Mouse (Mus musculus) forebrain, postnatal 0 days (tissue): ENCODE measurements at regions not wholly inside any gene's neighbourhood (a gene's known extent, or its start where the extent isn't known, plus 50 kb on each side); places are given as distances from the start of the nearest gene placed in this dataset.

ENCODE experiments used
- ATAC-seq: fragments of 200-750 bp; cut with Nextera tagmentation; 2 replicates; pipeline ENCODE4 v1.8.0; 2017; ENCODE audit warnings: mild to moderate bottlenecking, moderate library complexity
- DNase-seq: peaks from one replicate; pipeline ENCODE4 v3.0.0-alpha.2; 2015
- H3K27ac ChIP-seq: fragments of 300-500 bp; sonication (generic); 2 replicates; pipeline ENCODE4 v1.5.1; 2014; ENCODE audit warnings: low read depth, mild to moderate bottlenecking, antibody characterized with exemption, low read length, moderate library complexity, mixed read lengths
- H3K27me3 ChIP-seq: fragments of 300-500 bp; sonication (generic); 2 replicates; pipeline ENCODE4 v1.6.1; 2014; ENCODE audit warnings: mild to moderate bottlenecking, low read length, mixed read lengths; ENCODE audit not compliant: insufficient read depth
- H3K36me3 ChIP-seq: fragments of 300-500 bp; sonication (generic); 2 replicates; pipeline ENCODE4 v1.6.1; 2014; ENCODE audit warnings: mild to moderate bottlenecking, moderate library complexity; ENCODE audit not compliant: insufficient read depth
- H3K4me1 ChIP-seq: fragments of 300-500 bp; sonication (generic); 2 replicates; pipeline ENCODE4 v1.6.1; 2014; ENCODE audit warnings: antibody characterized with exemption; ENCODE audit not compliant: insufficient read depth
- H3K4me2 ChIP-seq: fragments of 300-500 bp; sonication (generic); 2 replicates; pipeline ENCODE4 v1.6.1; 2014; ENCODE audit warnings: low read depth, mild to moderate bottlenecking, moderate library complexity
- H3K4me3 ChIP-seq: fragments of 300-500 bp; sonication (generic); 2 replicates; pipeline ENCODE4 v1.5.1; 2014; ENCODE audit warnings: low read depth, low read length, mixed read lengths
- H3K9ac ChIP-seq: fragments of 300-500 bp; sonication (generic); 2 replicates; pipeline ENCODE4 v1.6.1; 2014; ENCODE audit warnings: mild to moderate bottlenecking
- H3K9me3 ChIP-seq: fragments of 300-500 bp; sonication (generic); 2 replicates; pipeline ENCODE4 v1.6.1; 2016; ENCODE audit warnings: low read length
- CTCF ChIP-seq: sonication (generic); IDR thresholded peaks from 2 replicates; pipeline ENCODE4 v1.5.1; 2016; ENCODE audit warnings: antibody characterized with exemption, control low read depth, low read depth
- WGBS: fragments of 180-500 bp; shearing (Covaris S2); extraction: QIAGEN DNeasy Blood & Tissue Kit; methylation state at CpG from one replicate; pipeline ENCODE4 v1.1.7; 2014; 5-methylcytosine and 5-hydroxymethylcytosine counted together

DNA sequence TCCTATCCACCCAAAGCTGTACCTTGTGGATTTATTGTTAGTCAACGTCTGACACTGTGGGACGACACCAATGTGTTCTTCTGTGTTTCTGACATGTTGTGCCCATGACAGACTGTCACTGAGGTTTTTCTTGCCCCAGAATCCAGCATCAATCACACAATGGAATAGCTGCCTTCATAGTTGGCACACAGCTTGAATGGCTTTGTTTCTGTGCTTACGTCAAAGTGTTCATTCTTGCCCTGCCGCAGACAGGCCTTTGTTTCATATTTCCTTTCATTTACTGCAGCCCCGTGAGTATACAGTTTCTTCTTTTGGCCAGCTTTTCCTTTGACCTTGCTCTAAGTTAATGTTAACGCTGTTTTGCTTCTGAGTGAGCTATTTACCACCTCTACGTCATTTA lies 78.9 kb upstream of the Dkk2 start:
- Histone ChIP-seq H3K9ac (no peak overlapping the region), H3K9me3 (no peaks in the 10 kb centered on the region), H3K27me3 (no peaks in the 10 kb centered on the region), H3K4me1 (no peaks in the 10 kb centered on the region), H3K4me2 (no peak overlapping the region), H3K4me3 (no peak overlapping the region), H3K27ac (no peak overlapping the region), H3K36me3 (no peaks in the 10 kb centered on the region)
- ATAC-seq (peak; percentile 16; the same call in 1 of the 2 replicates), DNase-seq (no peak)
- WGBS, result 20% methylated on average over 7 of the region's 7 CpGs
- no peak for TF ChIP-seq CTCF

DNA sequence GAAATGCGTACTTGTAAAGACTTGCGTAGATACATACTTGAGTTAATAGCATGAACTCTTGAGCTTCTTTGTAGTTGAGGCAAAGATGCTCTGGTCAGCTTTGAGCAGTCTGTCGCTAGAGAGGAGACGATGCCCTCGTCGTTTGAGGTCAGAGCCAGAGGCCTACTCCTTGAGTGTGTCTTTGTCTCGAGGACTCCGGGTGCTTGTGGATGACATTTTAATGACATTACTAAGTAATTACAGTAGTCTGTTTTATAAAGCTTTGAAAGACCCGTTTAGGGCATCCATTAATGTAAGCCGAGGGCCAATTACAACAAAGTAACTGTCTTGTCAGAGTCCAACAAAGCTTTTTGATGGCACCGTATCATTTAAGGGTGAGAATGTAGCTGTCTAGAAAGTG lies 78.2 kb upstream of the Dkk2 start:
- Histone ChIP-seq H3K4me2 (no peak overlapping the region), H3K36me3 (no peaks in the 10 kb centered on the region), H3K9me3 (no peaks in the 10 kb centered on the region), H3K9ac (no peak overlapping the region), H3K27me3 (no peaks in the 10 kb centered on the region), H3K4me1 (no peaks in the 10 kb centered on the region), H3K27ac (no peak overlapping the region), H3K4me3 (no peak overlapping the region)
- WGBS, result 54% methylated on average over 11 of the region's 11 CpGs
- ATAC-seq (0 out of 2 replicates have a peak, but pooled peaks have one; percentile 20), DNase-seq (no peak)
- no peak for TF ChIP-seq CTCF

DNA sequence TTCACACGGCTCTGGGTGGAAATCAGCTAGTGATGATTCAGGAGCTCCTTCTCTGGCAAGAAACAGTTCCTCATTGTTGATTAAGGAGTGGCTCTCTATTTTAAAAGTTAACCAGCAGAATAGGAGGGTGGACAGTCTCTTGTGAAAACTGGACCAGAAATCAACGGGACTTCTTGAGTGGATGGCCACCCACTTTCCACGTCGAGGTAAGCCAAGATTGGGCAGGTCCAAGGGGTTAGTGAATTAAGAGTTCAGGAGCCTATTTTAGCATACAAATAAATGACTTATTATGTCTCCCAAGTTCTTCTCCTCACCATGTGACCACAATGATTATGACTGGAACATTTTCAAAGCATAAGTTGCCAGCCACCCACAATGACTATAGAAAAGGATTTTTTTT lies 77.7 kb upstream of the Dkk2 start:
- no peaks in the 10 kb centered on the region for H3K9me3 ChIP-seq
- DNase-seq, result no peak
- H3K4me2 ChIP-seq, result no peak overlapping the region
- H3K36me3 ChIP-seq, result no peaks in the 10 kb centered on the region
- TF ChIP-seq CTCF, result no peak
- no peak for ATAC-seq
- WGBS, result 68% methylated on average over 4 of the region's 4 CpGs
- no peaks in the 10 kb centered on the region for H3K4me1 ChIP-seq
- H3K27me3 ChIP-seq, result no peaks in the 10 kb centered on the region
- no peak overlapping the region for H3K9ac ChIP-seq
- H3K4me3 ChIP-seq, result no peak overlapping the region
- no peak overlapping the region for H3K27ac ChIP-seq

DNA sequence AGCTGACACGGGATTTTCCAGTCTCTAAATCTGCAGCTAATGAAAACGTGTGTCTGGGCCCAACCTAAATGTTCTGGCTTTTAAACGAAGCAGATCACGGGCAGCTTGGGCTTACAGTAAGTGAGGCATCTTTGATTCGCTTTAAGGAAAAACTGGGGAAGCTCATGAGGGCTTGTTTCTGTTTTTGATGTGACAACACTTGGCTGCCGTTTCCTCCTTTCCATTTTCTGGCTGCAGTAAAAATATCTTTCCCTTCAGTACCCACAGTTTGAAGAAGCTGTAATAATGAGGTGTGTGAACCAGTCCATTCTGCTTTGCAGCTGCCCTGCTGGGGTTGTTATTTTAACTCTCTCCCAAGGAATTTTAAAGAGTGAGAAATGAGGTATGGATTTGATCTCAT lies 69.9 kb upstream of the Dkk2 start:
- H3K27me3 ChIP-seq, result no peaks in the 10 kb centered on the region
- no peaks in the 10 kb centered on the region for H3K9me3 ChIP-seq
- H3K4me1 ChIP-seq, result no peaks in the 10 kb centered on the region
- DNase-seq (no peak), ATAC-seq (peak; percentile 61)
- H3K27ac ChIP-seq, result no peak overlapping the region
- 16% methylated on average over 6 of the region's 6 CpGs for WGBS
- no peaks in the 10 kb centered on the region for H3K36me3 ChIP-seq
- no peak overlapping the region for H3K4me2 ChIP-seq
- no peak for TF ChIP-seq CTCF
- H3K4me3 ChIP-seq, result no peak overlapping the region
- no peak overlapping the region for H3K9ac ChIP-seq

DNA sequence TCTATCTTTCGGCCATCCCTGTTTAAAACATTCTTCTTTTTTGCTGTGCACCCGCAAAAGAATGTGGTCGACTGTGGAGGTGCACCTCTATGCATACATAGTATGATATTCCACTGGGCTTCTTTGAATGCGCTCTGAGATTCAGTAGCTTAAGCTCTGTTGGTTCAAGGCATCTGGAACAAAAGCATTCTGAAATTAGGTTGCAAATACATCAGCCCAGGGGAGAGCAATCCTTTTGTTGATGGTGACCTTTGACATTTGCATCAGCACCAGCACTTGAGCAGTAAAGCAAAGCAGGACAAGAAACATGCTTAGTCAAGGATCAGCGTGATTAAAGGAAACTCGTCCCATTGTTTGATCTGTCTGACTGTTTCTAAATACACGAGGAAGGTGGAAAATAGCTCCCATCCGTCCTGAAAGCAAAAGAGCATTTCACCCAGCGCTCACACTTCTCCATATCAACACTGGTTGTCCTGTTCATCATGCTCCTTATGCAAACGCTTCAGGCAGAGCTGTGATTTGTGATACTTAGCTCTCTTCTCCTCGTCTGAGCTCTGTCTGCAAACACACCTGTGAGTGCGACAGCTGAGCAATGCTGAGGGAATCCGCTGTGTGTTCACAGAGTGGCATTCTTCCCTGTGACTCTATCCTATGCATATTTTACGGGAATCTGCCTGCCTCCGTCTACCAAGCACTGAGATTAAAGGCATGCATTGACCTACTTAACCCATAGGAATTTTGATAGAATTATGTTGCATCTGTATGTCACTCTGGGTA lies 67.4 kb upstream of the Dkk2 start:
- 15% methylated on average over 15 of the region's 15 CpGs for WGBS
- H3K9me3 ChIP-seq, result no peaks in the 10 kb centered on the region
- DNase-seq, result peak; percentile 37
- ATAC-seq, result peak; percentile 59; the same call in 1 of the 2 replicates
- peak overlapping the region; percentile 13; the same call in 1 of the 2 replicates for H3K4me2 ChIP-seq
- no peak overlapping the region for H3K9ac ChIP-seq
- H3K4me3 ChIP-seq, result no peak overlapping the region
- no peaks in the 10 kb centered on the region for H3K27me3 ChIP-seq
- no peaks in the 10 kb centered on the region for H3K4me1 ChIP-seq
- TF ChIP-seq CTCF, result no peak
- no peak overlapping the region for H3K27ac ChIP-seq
- H3K36me3 ChIP-seq, result no peaks in the 10 kb centered on the region

DNA sequence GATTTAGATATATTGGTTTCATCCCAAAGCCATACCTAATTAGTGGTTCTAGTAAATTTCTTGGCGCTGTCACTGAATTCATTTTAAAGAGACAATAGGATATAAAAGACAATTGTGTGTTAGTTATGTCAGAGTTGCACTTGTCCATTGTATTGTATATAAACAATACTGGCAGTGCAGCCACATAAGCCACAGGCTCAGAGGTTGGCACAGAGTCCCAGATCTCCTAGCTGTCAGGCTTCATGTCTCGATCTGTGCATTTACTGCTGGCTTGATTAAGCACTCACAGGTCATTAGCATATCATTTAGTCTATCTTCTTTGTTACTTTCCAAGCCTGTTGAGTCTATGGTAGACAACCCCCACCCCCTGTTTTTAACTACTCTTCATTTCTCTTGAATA lies 66.6 kb upstream of the Dkk2 start:
- DNase-seq (no peak), ATAC-seq (peak; percentile 40; the same call in 1 of the 2 replicates)
- TF ChIP-seq CTCF, result no peak
- no peak overlapping the region for H3K4me2 ChIP-seq
- WGBS, result 15% methylated on average over 2 of the region's 2 CpGs
- no peak overlapping the region for H3K9ac ChIP-seq
- no peak overlapping the region for H3K4me3 ChIP-seq
- H3K4me1 ChIP-seq, result no peaks in the 10 kb centered on the region
- no peaks in the 10 kb centered on the region for H3K9me3 ChIP-seq
- no peak overlapping the region for H3K27ac ChIP-seq
- H3K27me3 ChIP-seq, result no peaks in the 10 kb centered on the region
- no peaks in the 10 kb centered on the region for H3K36me3 ChIP-seq

DNA sequence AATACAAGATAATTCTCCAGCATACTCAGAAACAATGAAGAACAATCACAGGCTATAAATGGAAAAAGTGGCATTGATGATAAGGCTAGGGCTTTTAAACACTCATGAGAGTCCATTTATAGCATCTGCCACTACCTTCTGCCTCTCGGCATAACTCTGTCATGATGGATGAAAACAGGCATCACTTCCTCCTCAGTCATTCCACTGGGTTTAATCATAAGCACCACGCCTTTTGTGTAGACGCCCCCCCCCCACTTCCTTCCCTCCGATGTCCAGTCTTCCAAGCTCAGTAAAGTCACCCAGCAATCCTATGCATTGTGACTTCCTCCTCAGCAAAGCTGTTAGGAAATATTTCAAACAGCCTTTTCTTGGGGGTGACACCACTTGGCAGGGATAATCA lies 63.1 kb upstream of the Dkk2 start:
- H3K9ac ChIP-seq, result no peak overlapping the region
- no peak overlapping the region for H3K4me3 ChIP-seq
- TF ChIP-seq CTCF, result no peak
- 84% methylated on average over 4 of the region's 4 CpGs for WGBS
- no peaks in the 10 kb centered on the region for H3K36me3 ChIP-seq
- no peaks in the 10 kb centered on the region for H3K4me1 ChIP-seq
- no peaks in the 10 kb centered on the region for H3K27me3 ChIP-seq
- ATAC-seq, result no peak
- DNase-seq, result no peak
- no peaks in the 10 kb centered on the region for H3K9me3 ChIP-seq
- H3K27ac ChIP-seq, result no peak overlapping the region
- H3K4me2 ChIP-seq, result no peak overlapping the region
